Mouse (Mus musculus): ENCODE results near the gene Gstp3.

- TF ChIP-seq CTCF (IDR thresholded peaks at IDR 0.05; ENCODE audit: control insufficient read depth, insufficient read depth, insufficient read length) (no peak), MAX (IDR thresholded peaks at IDR 0.05) (no peak)
Measured at GRCm38 (mm10) chr19:4056727-4057126, 2.6 kb downstream of the Gstp3 start.

Measured in C2C12 (cell line).